Mouse (Mus musculus): Measurements from ENCODE around the gene Faah. TPM values are rescaled to one million over a fixed set of nuclear protein-coding genes. Genes with fewer than 3 reads are reported as not detected.
A peak's percentile ranks its signal among the peaks of the same experiment; 100 is the strongest.

Gene Faah
- total RNA-seq (2021), result 1 to 10 TPM in 1 of 2 experiments, not detected in 1; 1.0 TPM
- long read RNA-seq, experiment 1, partial matches to known transcripts, result 0 of 1 reads
- long read RNA-seq, experiment 1, other reads (novel, unspliced or antisense), result 0 of 1 reads
- long read RNA-seq, experiment 2, result 0 reads

DNA sequence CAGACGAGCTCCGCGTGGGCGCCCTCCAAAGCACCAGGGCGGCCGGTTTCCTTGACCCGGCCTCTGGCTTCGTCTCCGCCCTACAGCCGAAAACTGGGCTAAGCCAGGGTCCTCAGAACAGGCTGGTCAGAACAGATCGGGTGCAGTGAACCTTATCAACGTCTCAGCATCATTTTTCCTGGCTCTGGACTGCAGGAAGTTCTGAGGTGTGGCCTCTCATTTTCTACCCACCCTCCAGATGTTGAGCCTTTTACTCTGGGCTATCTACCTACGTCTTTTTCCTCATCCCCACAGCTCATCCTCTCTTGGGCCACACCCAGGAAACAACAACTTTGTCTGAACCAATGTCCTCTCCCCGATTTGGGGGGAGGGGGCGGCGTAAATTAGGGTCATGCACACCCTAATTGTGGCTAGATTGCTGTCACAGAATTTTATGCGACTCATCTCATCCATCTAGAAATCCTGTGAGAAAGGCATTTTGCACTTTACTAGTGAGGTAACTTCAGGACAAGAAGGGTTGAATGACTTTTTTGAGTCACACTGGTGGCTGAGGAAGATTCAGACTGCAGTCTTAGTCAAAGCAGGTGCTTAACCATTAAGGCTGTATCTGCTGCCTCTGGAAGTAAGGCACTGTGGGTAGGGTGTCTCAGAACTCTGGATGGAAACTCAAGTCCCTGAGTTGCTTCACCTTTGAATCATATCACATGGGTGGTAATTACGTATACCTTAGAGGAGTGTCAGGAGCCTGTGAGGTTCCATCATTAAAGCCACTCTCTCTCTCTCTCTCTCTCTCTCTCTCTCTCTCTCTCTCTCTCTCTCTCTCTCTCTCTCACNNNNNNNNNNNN lies at the start of gene Faah:
Gene Faah (minus strand): TSS at position 25 of the 845 bp plus-strand sequence.
- DNase-seq, result no peak

DNA sequence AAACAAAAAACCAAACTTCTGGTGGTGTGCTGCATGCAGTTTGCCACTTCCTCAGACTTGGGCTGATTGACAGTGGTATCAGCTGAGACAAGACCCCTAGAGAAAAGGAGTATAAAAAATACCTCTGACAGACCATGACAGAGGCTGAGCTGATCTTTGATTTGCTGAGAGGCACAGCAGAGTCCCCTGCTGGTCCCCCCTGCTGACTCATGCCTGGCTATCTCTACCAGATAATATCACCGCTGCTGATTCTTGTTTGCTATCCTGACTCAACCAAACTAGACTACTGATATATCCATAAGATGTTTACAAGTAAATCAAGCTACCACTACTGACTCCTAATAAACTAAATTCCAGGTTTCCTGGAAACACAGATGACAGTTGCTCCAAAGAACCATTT lies 46.1 kb upstream of the Faah start:
- no peak for DNase-seq

- DNase-seq, result no peak
Measured at GRCm38 (mm10) chr4:116059012-116059726, 41.4 kb upstream of the Faah start.

GRCm38 (mm10) chr4:116057559-116057958 lies 39.8 kb upstream of the Faah start:
- DNase-seq, result no peak

- DNase-seq, result peak; percentile 95
Measured at GRCm38 (mm10) chr4:116053399-116053961, 35.8 kb upstream of the Faah start, which contains the start of gene Nsun4. Gene Nsun4, minus strand, starts transcription at chr4:116053876.

DNA sequence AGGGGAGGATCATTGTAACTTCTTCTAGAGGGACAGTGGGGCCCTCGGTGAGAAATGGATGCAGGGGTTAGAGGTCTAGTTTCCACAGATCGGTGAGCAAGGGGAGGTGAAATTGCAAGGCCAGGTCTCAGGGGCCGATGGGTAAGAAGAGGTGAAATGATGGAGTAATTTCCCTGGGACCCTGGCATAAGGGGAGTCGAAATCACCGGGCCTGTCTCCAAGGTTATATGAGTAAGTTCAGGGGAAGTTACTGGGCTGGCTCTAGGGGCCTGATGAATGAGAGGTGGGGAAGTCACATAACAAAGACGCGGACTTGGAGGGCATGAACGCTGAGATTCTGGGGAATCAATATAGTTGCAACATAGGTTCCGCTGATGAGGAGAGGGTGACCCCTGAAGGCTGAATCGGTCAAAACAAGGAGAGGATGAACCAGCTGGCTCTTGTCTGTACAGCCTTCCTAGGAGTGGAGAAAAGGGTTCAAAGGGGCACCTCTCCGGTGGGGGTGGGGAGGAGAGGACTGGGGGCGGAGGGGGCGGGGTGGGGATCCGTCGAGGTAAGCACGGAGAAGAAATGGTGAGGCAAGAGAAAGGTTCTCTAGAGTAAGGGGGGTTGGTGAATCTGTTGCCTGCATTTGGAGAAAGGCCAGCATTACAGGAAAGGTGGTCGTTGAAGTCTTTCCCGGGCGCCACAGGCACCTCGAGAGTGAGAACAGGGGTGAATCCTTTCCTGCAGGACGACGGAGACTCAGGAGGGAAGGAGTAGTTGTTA lies 35.0 kb upstream of the Faah start:
- peak; percentile 36 to 43 for DNase-seq

DNA sequence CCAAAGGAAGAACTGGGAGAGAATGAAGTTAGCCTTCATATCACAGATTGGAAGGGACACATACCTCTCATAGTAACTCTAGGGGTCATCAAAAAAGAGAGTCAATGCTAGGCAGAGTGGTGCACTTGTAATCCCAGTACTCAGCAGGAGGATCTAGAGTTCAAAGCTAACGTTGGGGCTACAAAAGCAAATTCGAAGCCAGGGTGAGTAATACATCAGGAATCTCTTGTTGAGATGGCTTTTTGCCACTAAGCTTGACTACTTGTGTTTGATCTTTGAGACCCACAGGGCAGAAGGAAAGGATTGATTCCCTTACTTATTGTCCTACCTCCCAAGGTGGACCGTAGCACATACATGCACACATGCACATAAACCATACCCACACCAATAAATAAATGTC lies 31.5 kb upstream of the Faah start:
- DNase-seq, result no peak

DNA sequence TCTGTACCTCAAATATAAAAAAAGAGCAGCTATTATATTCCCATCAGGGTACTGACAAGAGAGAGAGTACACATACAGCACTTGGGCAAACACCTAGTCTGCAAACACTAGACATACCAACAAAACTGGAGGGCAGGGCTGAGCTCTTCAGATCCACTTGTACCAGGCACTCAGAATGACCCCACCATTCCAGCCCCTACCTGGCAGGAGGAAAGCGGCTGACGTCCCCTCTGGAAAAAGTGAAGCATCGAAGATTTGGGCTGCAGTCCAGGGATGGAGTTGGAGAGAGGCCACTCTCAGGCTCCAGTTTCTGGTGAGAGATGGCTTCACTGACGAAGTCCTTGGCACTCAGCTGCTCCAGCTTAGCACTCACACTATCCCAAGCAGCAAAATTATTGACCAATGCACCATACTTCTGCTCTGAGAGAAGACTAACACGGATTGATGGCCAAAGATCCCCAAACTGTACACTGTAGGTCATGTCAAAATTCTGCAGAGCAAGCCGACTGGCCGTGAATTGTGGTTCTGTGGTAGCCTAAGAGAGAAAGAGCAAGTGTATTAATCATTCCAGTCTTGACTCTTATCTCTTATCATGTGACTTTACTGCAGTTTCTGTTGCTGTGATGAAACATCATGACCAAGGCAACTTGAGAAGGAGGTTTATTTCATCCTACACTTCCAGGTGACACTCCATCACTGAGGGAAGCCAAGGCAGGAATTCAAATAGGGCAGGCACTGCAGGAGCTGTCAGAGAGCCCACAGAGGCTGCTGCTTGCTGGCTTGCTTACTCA lies 30.6 kb upstream of the Faah start:
- DNase-seq, result peak in 1 of 2 experiments; percentile 36

GRCm38 (mm10) chr4:116047681-116048080 lies 30.0 kb upstream of the Faah start:
- DNase-seq, result no peak

- DNase-seq, result no peak
Measured at GRCm38 (mm10) chr4:116046604-116047003, 28.9 kb upstream of the Faah start.

GRCm38 (mm10) chr4:116042186-116042585 lies 24.5 kb upstream of the Faah start:
- DNase-seq, result no peak

DNA sequence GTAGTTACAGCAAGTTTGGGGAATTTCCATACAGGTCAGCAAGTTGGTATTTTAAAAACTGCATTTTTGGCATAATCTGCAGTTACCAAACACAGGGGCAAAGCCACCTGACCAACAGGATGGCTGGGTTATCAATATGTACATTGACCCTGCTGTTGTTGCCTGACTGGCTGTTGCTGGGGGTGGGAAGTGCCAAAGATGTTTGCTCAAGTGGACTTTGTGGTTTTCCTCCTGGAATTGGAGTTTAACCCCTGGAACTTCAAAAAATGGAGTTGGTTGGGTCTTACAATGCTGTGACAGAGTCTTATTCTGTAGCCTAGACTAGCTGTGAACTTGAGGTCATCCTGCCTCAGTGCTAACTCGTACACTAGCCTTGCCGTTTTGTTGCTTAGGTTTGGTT lies 22.7 kb upstream of the Faah start:
- no peak for DNase-seq

- DNase-seq, result no peak
Measured at GRCm38 (mm10) chr4:116033374-116033773, 15.6 kb upstream of the Faah start.

DNA sequence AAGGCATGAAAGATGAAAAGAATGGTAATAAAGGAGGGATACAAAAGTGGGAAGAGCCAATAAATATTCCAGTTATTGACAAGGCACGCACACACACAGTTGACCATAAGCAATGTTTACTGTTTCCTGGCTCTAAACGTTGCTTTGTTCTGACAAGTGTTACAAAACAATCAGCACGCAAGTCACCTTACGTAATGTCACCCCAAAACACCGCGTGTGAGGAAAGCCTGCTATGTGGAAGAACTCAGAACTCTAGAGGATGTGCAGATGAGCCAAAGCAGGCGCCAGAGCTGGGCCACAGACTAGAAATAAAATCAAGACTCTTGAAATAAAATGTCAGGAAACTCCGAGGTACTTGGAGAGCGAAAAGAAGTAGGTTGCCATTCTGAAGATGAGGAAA lies 15.2 kb upstream of the Faah start:
- no peak for DNase-seq

- peak; percentile 56 to 67 for DNase-seq
Measured at GRCm38 (mm10) chr4:116017300-116017901, 325 bp downstream of the Faah start.

GRCm38 (mm10) chr4:116016862-116017299 lies 845 bp downstream of the Faah start:
- DNase-seq, result no peak

GRCm38 (mm10) chr4:116016396-116016795 lies 1.3 kb downstream of the Faah start:
- no peak for DNase-seq

DNA sequence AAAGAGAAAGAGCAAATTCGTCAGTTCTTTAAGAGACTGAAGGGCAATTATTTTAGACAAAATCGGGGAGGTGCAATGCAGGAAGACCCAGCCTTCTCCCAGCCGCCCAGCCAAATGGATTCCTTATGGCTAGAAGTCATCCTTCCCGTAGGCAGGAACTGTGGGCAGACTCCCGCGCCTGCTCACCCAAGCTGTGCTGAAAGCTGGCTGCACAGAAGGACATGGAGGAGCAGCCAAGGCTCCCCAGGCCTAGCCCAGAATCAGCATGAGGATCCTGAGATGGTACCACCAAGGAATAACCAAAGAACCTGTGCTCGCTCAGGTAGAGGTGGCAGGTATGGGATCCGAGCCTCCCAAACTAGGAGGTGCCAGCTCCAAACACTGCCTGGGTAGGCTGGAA lies 1.7 kb downstream of the Faah start:
- DNase-seq, result no peak

DNA sequence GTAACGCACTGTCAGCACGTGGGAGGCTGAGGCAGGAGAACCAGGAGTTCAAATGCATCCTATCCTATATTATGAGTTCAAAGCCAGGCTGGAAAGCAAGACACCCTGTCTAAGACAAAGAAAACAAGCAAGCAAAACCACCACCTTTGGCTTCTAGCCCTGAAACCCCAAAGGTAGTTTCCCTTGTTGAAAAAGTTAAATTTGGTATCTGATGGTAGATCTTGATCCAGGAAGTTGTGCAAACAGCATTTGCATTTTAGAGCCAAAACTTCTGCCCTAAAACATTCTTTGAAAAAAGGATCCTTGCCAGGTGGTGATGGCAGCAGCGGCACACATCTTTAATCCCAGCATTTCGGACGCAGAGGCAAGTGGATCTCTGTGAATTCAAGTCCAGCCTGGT lies 2.2 kb downstream of the Faah start:
- DNase-seq, result no peak

- DNase-seq, result no peak
Measured at GRCm38 (mm10) chr4:116010186-116010585, 7.5 kb downstream of the Faah start.

DNA sequence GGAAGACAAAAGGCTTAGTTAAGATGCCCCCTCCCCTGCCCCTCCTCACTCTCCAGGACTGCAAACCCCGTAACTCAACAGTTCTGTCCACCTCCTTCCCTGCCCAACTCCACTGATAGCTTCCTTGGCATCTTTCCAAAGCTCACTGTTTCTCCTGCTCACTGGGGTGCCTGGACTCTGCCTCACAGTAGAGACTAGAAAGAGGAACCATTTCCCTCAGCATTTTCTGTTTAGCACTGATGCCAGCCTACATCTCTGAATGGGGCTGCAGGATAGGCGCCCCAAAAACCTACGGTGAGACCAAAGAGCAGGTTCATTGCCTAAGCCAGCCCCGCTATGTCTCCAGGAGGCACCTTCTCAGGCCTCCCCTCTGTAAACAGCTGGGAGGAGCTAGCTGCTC lies 16.5 kb downstream of the Faah start:
- no peak for DNase-seq
